Comparison of ENCODE assay signal across 9 mouse cellular contexts in genomic region chr17:44189696-44190095, GRCm38 (mm10). TPM values are rescaled to one million over a fixed set of nuclear protein-coding genes. Genes with fewer than 3 reads are reported as not detected.
A peak's percentile ranks its signal among the peaks of the same experiment; 100 is the strongest.
DNase-seq lines count a peak whose midpoint lies in the region; ATAC-seq and TF ChIP-seq lines count a peak whose summit lies in the region.
"Had no signal": no experiment of that assay in that cellular context is flagged by ENCODE, and none has a peak within 500 bp of the region (broad histone marks: within the 10 kb centered on the region; RNA-seq: fewer than 3 reads in every experiment).

No protein-coding gene starts in this region.

- H3K4me3 ChIP-seq in spleen, adult 2 months (ENCODE audit: extremely low read depth, insufficient read depth, insufficient read length): peak overlapping the region; percentile 33
- H3K4me3 ChIP-seq in heart, embryonic 10.5 days: peak overlapping the region; percentile 70
- H3K4me3 ChIP-seq in kidney, embryonic 14.5 days (ENCODE audit: low read length): peak overlapping the region; percentile 45; the same call in 1 of the 2 replicates
- H3K4me3 ChIP-seq in stomach, postnatal 0 days (ENCODE audit: low read depth, low read length): peak overlapping the region; percentile 23

- no peaks in the 10 kb centered on the region for H3K27me3 ChIP-seq in spleen, adult 2 months (ENCODE audit: control insufficient read depth, insufficient read depth, low read length)
- H3K27me3 ChIP-seq in heart, embryonic 10.5 days (ENCODE audit: insufficient read depth, poor library complexity, severe bottlenecking): peaks cover 22% of the 10 kb centered on the region
- peaks cover 10% of the 10 kb centered on the region; the same call in 1 of the 2 replicates for H3K27me3 ChIP-seq in kidney, embryonic 14.5 days (ENCODE audit: control insufficient read depth, insufficient read depth, low read length)
- no peaks in the 10 kb centered on the region for H3K27me3 ChIP-seq in stomach, postnatal 0 days (ENCODE audit: control insufficient read depth, insufficient read depth, low read length)

- peaks cover 4% of the 10 kb centered on the region; the same call in 1 of the 2 replicates for H3K4me1 ChIP-seq in spleen, adult 2 months (ENCODE audit: control insufficient read depth, insufficient read depth, insufficient read length)
- H3K4me1 ChIP-seq in heart, embryonic 10.5 days: peaks cover 24% of the 10 kb centered on the region
- no peaks in the 10 kb centered on the region for H3K4me1 ChIP-seq in kidney, embryonic 14.5 days (ENCODE audit: control insufficient read depth, insufficient read depth, low read length)
- peaks cover 2% of the 10 kb centered on the region; the same call in 1 of the 2 replicates for H3K4me1 ChIP-seq in stomach, postnatal 0 days (replicated peaks; ENCODE audit: control insufficient read depth, insufficient read depth)

- no peaks in the 10 kb centered on the region for H3K36me3 ChIP-seq in spleen, adult 2 months (ENCODE audit: control insufficient read depth, insufficient read depth, low read length)
- H3K36me3 ChIP-seq in heart, embryonic 10.5 days: no peaks in the 10 kb centered on the region
- H3K36me3 ChIP-seq in kidney, embryonic 14.5 days (ENCODE audit: control insufficient read depth, insufficient read depth, low read length): no peaks in the 10 kb centered on the region
- no peaks in the 10 kb centered on the region for H3K36me3 ChIP-seq in stomach, postnatal 0 days (ENCODE audit: control insufficient read depth, insufficient read depth, low read length)

- H3K9me3 ChIP-seq in heart, embryonic 10.5 days: no peaks in the 10 kb centered on the region
- H3K9me3 ChIP-seq in kidney, embryonic 14.5 days (ENCODE audit: control insufficient read depth, low read length): no peaks in the 10 kb centered on the region
- H3K9me3 ChIP-seq in stomach, postnatal 0 days (ENCODE audit: control insufficient read depth, low read length): no peaks in the 10 kb centered on the region

- no peak for DNase-seq in spleen, adult 2 months (ENCODE audit: low read depth in 1 of 2, low spot score in 2 of 2)
- DNase-seq in spleen, adult 12 weeks (ENCODE audit: low spot score): no peak
- DNase-seq in heart, embryonic 10.5 days (ENCODE audit: low spot score): no peak
- DNase-seq in lung, postnatal 14 days: peak; percentile 59
- DNase-seq in stomach, postnatal 0 days (ENCODE audit: low spot score): peak; percentile 75
- DNase-seq in natural killer cell, adult 2 months (ENCODE audit: low spot score in 2 of 2): no peak
- no peak for DNase-seq in layer of hippocampus, postnatal 14 days (ENCODE audit: low spot score in 2 of 2)

- no peak for TF ChIP-seq POLR2A in spleen, adult 2 months (IDR thresholded peaks at IDR 0.05; ENCODE audit: low read depth, low read length)

- peak overlapping the region; percentile 92 for H3K4me2 ChIP-seq in kidney, embryonic 14.5 days (replicated peaks; ENCODE audit: low read depth, low read length)
- H3K4me2 ChIP-seq in stomach, postnatal 0 days (replicated peaks; ENCODE audit: low read depth): peak overlapping the region; percentile 88

- peak overlapping the region; percentile 8; the same call in 1 of the 2 replicates for H3K9ac ChIP-seq in kidney, embryonic 14.5 days (ENCODE audit: low read depth, low read length)
- H3K9ac ChIP-seq in stomach, postnatal 0 days (ENCODE audit: low read length): peak overlapping the region; percentile 31; the same call in 1 of the 2 replicates

- H3K27ac ChIP-seq in spleen, adult 2 months (ENCODE audit: insufficient read depth, low read length): peak overlapping the region; percentile 32; the same call in 1 of the 2 replicates
- no peak overlapping the region for H3K27ac ChIP-seq in heart, embryonic 10.5 days
- H3K27ac ChIP-seq in kidney, embryonic 14.5 days (ENCODE audit: low read depth, low read length): no peak overlapping the region
- no peak overlapping the region for H3K27ac ChIP-seq in stomach, postnatal 0 days (replicated peaks)

- TF ChIP-seq EP300 in stomach, postnatal 0 days (optimal IDR thresholded peaks at IDR 0.05): no peak

- WGBS in spleen, adult 2 months: 37% methylated on average over 11 of the region's 11 CpGs
- 2% methylated on average over 11 of the region's 11 CpGs for WGBS in heart, embryonic 10.5 days
- WGBS in kidney, embryonic 14.5 days: 5% methylated on average over 11 of the region's 11 CpGs
- 7% methylated on average over 11 of the region's 11 CpGs for WGBS in stomach, postnatal 0 days

- peak; percentile 44; the same call in 1 of the 2 replicates for ATAC-seq in kidney, embryonic 14.5 days (ENCODE audit: low FRiP score, low TSS enrichment)
- ATAC-seq in stomach, postnatal 0 days (ENCODE audit: low FRiP score, low TSS enrichment): peak; percentile 28; the same call in 1 of the 2 replicates

- TF ChIP-seq CTCF in spleen, adult 2 months (IDR thresholded peaks at IDR 0.05; ENCODE audit: extremely low read depth, insufficient read depth, insufficient read length, insufficient replicate concordance): no peak
- no peak for TF ChIP-seq CTCF in stomach, postnatal 0 days (IDR thresholded peaks at IDR 0.05; ENCODE audit: low read depth)

RNA-seq across cellular contexts. Expression of gene Clic5, which starts 1.3 kb away (rescaled TPM):
- polyA plus RNA-seq in spleen, adult 2 months (2012; rRNA removed): 5.5 and 5.6 TPM in 2 replicates
- polyA plus RNA-seq in heart, embryonic 10.5 days (2016; fragmentation: Nextera tagmentation; extraction: Ambion mirVana): 3.3 and 5.7 TPM in 2 replicates
- polyA plus RNA-seq in kidney, embryonic 14.5 days (2014; fragmentation: Nextera tagmentation; extraction: Ambion mirVana): 1.9 and 5.5 TPM in 2 replicates
- 3.7 and 4.8 TPM in 2 replicates for polyA plus RNA-seq in stomach, postnatal 0 days (2015; fragmentation: Nextera tagmentation; extraction: Ambion mirVana)
- 1 to 10 TPM; 2.4 to 2.7 TPM for total RNA-seq in layer of hippocampus, postnatal 14 days (2021)
- total RNA-seq: MEL had no signal

Comparison
In these comparisons a context has a peak if more than half of its experiments do, and no peak if none do; other contexts are left out.
1. DNase-seq: peak in lung, postnatal 14 days (single experiment) and stomach, postnatal 0 days (single experiment); none in spleen, adult 2 months (0 of 2), spleen, adult 12 weeks (single experiment), heart, embryonic 10.5 days (single experiment), natural killer cell, adult 2 months (0 of 2) and layer of hippocampus, postnatal 14 days (0 of 2).
2. Peak in every context shown above with its lines, with median percentiles within 50 percentile points of each other: H3K4me3 ChIP-seq.